ENCODE assay signal across 8 mouse cellular contexts in genomic region chr19:46014572-46015178, GRCm38 (mm10). TPM values are rescaled to one million over a fixed set of nuclear protein-coding genes. Genes with fewer than 3 reads are reported as not detected.
A peak's percentile ranks its signal among the peaks of the same experiment; 100 is the strongest.
DNase-seq lines count a peak whose midpoint lies in the region; ATAC-seq lines count a peak whose summit lies in the region.

No protein-coding gene starts in this region.

- H3K4me2 ChIP-seq in intestine, embryonic 14.5 days (ENCODE audit: low read length) = no peak overlapping the region

- ATAC-seq in intestine, embryonic 14.5 days (replicated peaks; ENCODE audit: low FRiP score, low TSS enrichment, low read depth) = peak; percentile 55; the same call in 1 of the 2 replicates

- intact Hi-C loops in left cerebral cortex, postnatal 10 days (cut with DNase I) = loop anchor here (10.0 kb wide), 1 partner anchor 200 kb away; the partner anchor contains the start of gene Kcnip2

- H3K27ac ChIP-seq in intestine, embryonic 14.5 days (ENCODE audit: low read depth) = no peak overlapping the region

- H3K4me3 ChIP-seq in intestine, embryonic 14.5 days (ENCODE audit: low read depth, low read length) = no peak overlapping the region

- 41% methylated on average over 12 of the region's 12 CpGs for WGBS in intestine, embryonic 14.5 days

- H3K9me3 ChIP-seq in intestine, embryonic 14.5 days (ENCODE audit: control insufficient read depth, low read length) = no peaks in the 10 kb centered on the region

- no peaks in the 10 kb centered on the region for H3K36me3 ChIP-seq in intestine, embryonic 14.5 days (ENCODE audit: control insufficient read depth, insufficient read depth, low read length)

- H3K9ac ChIP-seq in intestine, embryonic 14.5 days (ENCODE audit: low read length) = no peak overlapping the region

- no peaks in the 10 kb centered on the region for H3K27me3 ChIP-seq in intestine, embryonic 14.5 days (replicated peaks; ENCODE audit: control insufficient read depth, insufficient read depth, low read length)

- no peaks in the 10 kb centered on the region for H3K4me1 ChIP-seq in intestine, embryonic 14.5 days (replicated peaks; ENCODE audit: control insufficient read depth, insufficient read depth, low read length)

- DNase-seq in ZHBTc4 (ENCODE audit: low read depth, low spot score) = peak; percentile 96
- DNase-seq in cerebellum, adult 9-11 months = peak; percentile 83
- DNase-seq in frontal cortex, postnatal 25 days (ENCODE audit: low spot score in 2 of 2) = peak; percentile 86
- DNase-seq in intestine, embryonic 14.5 days (ENCODE audit: low spot score) = peak; percentile 92
- DNase-seq in left cerebral cortex, postnatal 10 days (ENCODE audit: extremely low spot score in 1 of 2, low spot score in 2 of 2) = peak; percentile 81 to 87
- DNase-seq in mesoderm, embryonic 11.5 days (ENCODE audit: low read depth, low spot score) = peak; percentile 92
- DNase-seq in right cerebral cortex, postnatal 4 days = peak; percentile 89
- DNase-seq in urinary bladder, postnatal 4 days (ENCODE audit: low spot score in 2 of 2) = peak; percentile 75 to 87

RNA-seq across cellular contexts. Expression of gene Hps6, which starts 11.4 kb away (rescaled TPM):
- polyA plus RNA-seq in intestine, embryonic 14.5 days (2014; fragmentation: Nextera tagmentation; extraction: Ambion mirVana) = 4.7 and 5.2 TPM in 2 replicates
- total RNA-seq in left cerebral cortex, postnatal 10 days (2021) = 1 to 10 TPM; 3.3 to 4.7 TPM

RNA-seq across cellular contexts. Expression of gene Armh3, which starts 16.4 kb away (rescaled TPM):
- 15.0 and 16.6 TPM in 2 replicates for polyA plus RNA-seq in intestine, embryonic 14.5 days (2014; fragmentation: Nextera tagmentation; extraction: Ambion mirVana)
- 10 to 100 TPM; 22.9 to 24.6 TPM for total RNA-seq in left cerebral cortex, postnatal 10 days (2021)

RNA-seq across cellular contexts. Expression of gene Pprc1, which starts 30.0 kb away (rescaled TPM):
- 48.8 and 51.0 TPM in 2 replicates for polyA plus RNA-seq in intestine, embryonic 14.5 days (2014; fragmentation: Nextera tagmentation; extraction: Ambion mirVana)
- 10 to 100 TPM; 26.2 to 29.1 TPM for total RNA-seq in left cerebral cortex, postnatal 10 days (2021)

RNA-seq across cellular contexts. Expression of gene Ldb1, which starts 30.3 kb away (rescaled TPM):
- 65.6 and 74.6 TPM in 2 replicates for polyA plus RNA-seq in intestine, embryonic 14.5 days (2014; fragmentation: Nextera tagmentation; extraction: Ambion mirVana)
- 100 to 1,000 TPM in 1 of 2 experiments, 10 to 100 TPM in 1; 99.7 to 101 TPM for total RNA-seq in left cerebral cortex, postnatal 10 days (2021)
